Mouse (Mus musculus) effector memory CD4-positive, alpha-beta T cell, adult 7 months (primary cell): ENCODE results near the gene Vopp1. TPM values are rescaled to one million over a fixed set of nuclear protein-coding genes. Genes with fewer than 3 reads are reported as not detected.

Source experiments
- polyA plus RNA-seq: library from polyadenylated mRNA; unstranded; fragments of 100-300 nt; shearing (Covaris generic); gene quantifications from one replicate; pipeline ENCODE4 v1.2.1, GENCODE M21; 2017

Gene Vopp1
- 57.3 TPM for polyA plus RNA-seq

GRCm38 (mm10) chr6:57824422-57825258, at the start of gene Vopp1:
TSS of gene Vopp1 (minus strand) at chr6:57825159.

GRCm38 (mm10) chr6:57850286-57850685, 25.3 kb upstream of the Vopp1 start, which contains the start of gene Vmn1r21:
TSS of gene Vmn1r21 (minus strand) at chr6:57850343.

GRCm38 (mm10) chr6:57702376-57702742, 122.6 kb downstream of the Vopp1 start, which contains the start of gene Lancl2:
TSS of gene Lancl2 (plus strand) at chr6:57702540.

GRCm38 (mm10) chr6:57691467-57692261, 133.3 kb downstream of the Vopp1 start, which contains the start of gene Pyurf:
TSS of gene Pyurf (minus strand) at chr6:57692078.

Other genes starting within 250 kb of the Vopp1 start
- 24.0 TPM for gene Herc6, start 244.2 kb downstream of the Vopp1 start, polyA plus RNA-seq
- 7.3 TPM for gene Pyurf, start 133.1 kb downstream of the Vopp1 start, polyA plus RNA-seq
- gene Lancl2, start 122.6 kb downstream of the Vopp1 start, polyA plus RNA-seq = 6.9 TPM
- gene Vmn1r21, start 25.2 kb upstream of the Vopp1 start, polyA plus RNA-seq = not detected
- not detected for gene Vmn1r22, start 82.9 kb upstream of the Vopp1 start, polyA plus RNA-seq
- not detected for gene Vmn1r23, start 101.7 kb upstream of the Vopp1 start, polyA plus RNA-seq
- not detected for gene Vmn1r24, start 136.3 kb upstream of the Vopp1 start, polyA plus RNA-seq
- not detected for gene Vmn1r25, start 155.7 kb upstream of the Vopp1 start, polyA plus RNA-seq
- gene Vmn1r26, start 190.0 kb upstream of the Vopp1 start, polyA plus RNA-seq = not detected